Mouse (Mus musculus) liver, embryonic 14.5 days (tissue): ENCODE measurements around the gene Usp47.

Experiments used
- CTCF ChIP-seq: IDR thresholded peaks from 2 replicates; pipeline ENCODE4 v1.5.1; 2016; ENCODE audit warnings: antibody characterized with exemption, low read depth, control low read depth
- EP300 ChIP-seq: IDR thresholded peaks from 2 replicates; pipeline ENCODE4 v1.6.1; 2016; ENCODE audit warnings: antibody characterized with exemption, low read depth

DNA sequence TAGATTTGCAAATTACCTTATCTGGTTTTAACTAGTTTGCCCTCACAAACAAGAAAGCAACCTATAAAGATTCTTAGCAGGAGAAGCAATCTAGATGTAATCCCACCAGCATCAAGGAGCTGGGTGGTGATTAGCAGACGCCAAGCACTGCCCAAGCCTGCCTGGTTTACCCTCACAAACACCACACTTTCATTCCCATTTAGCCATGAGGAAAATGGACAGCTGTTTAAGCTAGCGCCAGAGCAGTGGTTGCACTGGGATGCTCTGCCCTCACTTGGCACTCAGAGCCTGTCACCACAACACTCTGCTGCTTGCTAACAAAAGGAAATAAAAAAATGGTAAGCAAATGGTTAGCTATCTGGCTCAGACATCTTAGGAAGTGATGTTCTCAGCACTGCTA, 9.2 kb upstream of the Usp47 start:
- TF ChIP-seq EP300 = no peak
- no peak for TF ChIP-seq CTCF
